Mouse (Mus musculus) liver, embryonic 15.5 days (tissue): ENCODE results near the gene Car9. TPM values are rescaled to one million over a fixed set of nuclear protein-coding genes. Genes with fewer than 3 reads are reported as not detected.
"Not testable (repeated sequence)": the region's sequence is repeated elsewhere in the genome, so short reads cannot be mapped to it uniquely, and the experiment has no call there.

Source experiments
- ATAC-seq: fragments of 200-750 bp; cut with Nextera tagmentation; 2 replicates; pipeline ENCODE4 v1.8.0; 2017; ENCODE audit warnings: moderate number of reproducible peaks, mild to moderate bottlenecking, moderate library complexity; ENCODE audit not compliant: insufficient read depth
- H3K27ac ChIP-seq: fragments of 300-500 bp; sonication (generic); replicated peaks from 2 replicates; pipeline ENCODE4 v1.5.1; 2015; ENCODE audit warnings: mild to moderate bottlenecking, inconsistent platforms
- H3K27me3 ChIP-seq: fragments of 300-500 bp; sonication (generic); 2 replicates; pipeline ENCODE4 v1.6.1; 2015; ENCODE audit warnings: mild to moderate bottlenecking, inconsistent platforms
- H3K36me3 ChIP-seq: fragments of 300-500 bp; sonication (generic); replicated peaks from 2 replicates; pipeline ENCODE4 v1.6.1; 2015; ENCODE audit warnings: moderate library complexity, mild to moderate bottlenecking, inconsistent platforms
- H3K4me1 ChIP-seq: fragments of 300-500 bp; sonication (generic); replicated peaks from 2 replicates; pipeline ENCODE4 v1.6.1; 2015; ENCODE audit warnings: inconsistent platforms
- H3K4me2 ChIP-seq: fragments of 300-500 bp; sonication (generic); 2 replicates; pipeline ENCODE4 v1.6.1; 2015; ENCODE audit warnings: moderate library complexity, mild to moderate bottlenecking, inconsistent platforms
- H3K4me3 ChIP-seq: fragments of 300-500 bp; sonication (generic); replicated peaks from 2 replicates; pipeline ENCODE4 v1.5.1; 2015; ENCODE audit warnings: mild to moderate bottlenecking, inconsistent platforms
- H3K9ac ChIP-seq: fragments of 300-500 bp; sonication (generic); 2 replicates; pipeline ENCODE4 v1.6.1; 2015; ENCODE audit warnings: moderate library complexity, mild to moderate bottlenecking, inconsistent platforms
- H3K9me3 ChIP-seq: fragments of 300-500 bp; sonication (generic); replicated peaks from 2 replicates; pipeline ENCODE4 v1.6.1; 2016; ENCODE audit warnings: inconsistent platforms
- WGBS: fragments of 180-500 bp; shearing (Covaris S2); methylation state at CpG from one replicate; pipeline ENCODE4 v1.1.7; 2015; ENCODE audit warnings: mixed read lengths; ENCODE audit not compliant: insufficient replicate concordance; 5-methylcytosine and 5-hydroxymethylcytosine counted together
- polyA plus RNA-seq: library from polyadenylated mRNA; unstranded; fragments of >200 nt; fragmentation: Nextera tagmentation; extraction: Ambion mirVana; gene quantifications from 2 replicates; pipeline ENCODE4 v1.2.1, GENCODE M21; 2015

Gene Car9
- polyA plus RNA-seq, 1 experiment from 2014 or later = 1.3 TPM

DNA sequence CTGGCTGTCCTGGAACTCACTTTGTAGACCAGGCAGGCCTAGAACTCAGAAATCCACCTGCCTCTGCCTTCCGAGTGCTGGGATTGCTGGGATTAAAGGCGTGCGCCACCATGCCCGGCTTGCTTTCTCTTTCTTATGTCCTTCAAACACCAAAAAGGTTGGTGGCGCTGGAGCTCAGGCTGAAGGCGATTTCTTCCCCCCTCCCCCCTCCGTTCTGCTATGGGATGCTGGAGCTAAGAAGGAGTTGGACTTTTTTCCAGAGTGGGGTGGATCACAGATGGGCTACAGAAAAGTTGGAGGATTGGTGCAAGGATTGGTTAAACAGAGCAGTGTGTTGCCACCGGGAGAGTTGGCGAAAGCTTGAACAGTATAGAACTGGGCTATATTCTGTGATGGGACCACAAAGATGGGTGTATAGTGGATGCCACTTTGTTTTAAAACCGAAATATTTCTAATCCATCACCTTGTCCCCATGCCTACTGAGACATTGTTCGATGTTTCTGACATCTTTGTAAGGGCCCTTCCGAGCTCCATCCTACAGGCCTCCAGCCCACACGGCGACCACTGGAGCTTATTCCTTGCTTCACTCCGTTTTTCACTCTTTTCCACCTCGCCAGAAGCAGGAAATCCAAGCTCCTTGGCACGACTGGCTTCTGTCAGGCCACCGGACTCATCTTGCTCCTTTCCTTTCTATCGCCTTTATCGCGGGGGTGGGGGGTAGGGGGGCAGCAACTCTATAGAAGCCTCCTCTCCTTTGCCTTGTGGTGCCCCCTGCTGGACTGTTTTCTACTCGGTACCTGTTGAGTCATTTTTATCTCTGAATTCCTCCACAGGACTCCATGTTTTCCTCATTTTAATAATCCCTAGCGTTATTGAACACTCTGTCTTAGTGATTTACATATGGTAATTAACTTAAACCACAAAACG lies 27.6 kb upstream of the Car9 start:
- Histone ChIP-seq H3K27me3 (peaks cover 8% of the 10 kb centered on the region; the same call in 1 of the 2 replicates), H3K4me1 (peaks cover 14% of the 10 kb centered on the region), H3K4me2 (peak overlapping the region; percentile 72), H3K36me3 (no peaks in the 10 kb centered on the region), H3K9ac (no peak overlapping the region), H3K4me3 (peak overlapping the region; percentile 57; the same call in 1 of the 2 replicates), H3K9me3 (no peaks in the 10 kb centered on the region), H3K27ac (no peak overlapping the region)
- no peak for ATAC-seq
- WGBS = 39% methylated on average over 24 of the region's 24 CpGs

DNA sequence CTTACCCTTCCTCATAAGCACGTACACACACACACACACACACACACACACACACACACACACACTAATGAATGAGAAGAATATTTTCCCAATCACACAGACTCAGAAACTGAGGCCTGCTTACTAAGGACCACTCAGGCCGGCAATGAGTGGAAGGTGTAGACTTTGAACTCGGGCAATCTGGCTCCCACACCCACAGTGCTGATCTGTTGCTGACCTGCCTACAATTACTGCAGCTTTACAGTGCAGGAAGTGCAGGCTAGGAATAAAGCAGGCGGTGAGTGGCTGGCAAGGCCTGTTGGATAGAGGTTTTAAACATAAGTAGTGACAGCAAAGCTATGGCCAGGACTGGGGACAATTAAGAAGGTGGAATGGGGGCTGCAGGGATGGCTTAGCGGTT lies 25.8 kb upstream of the Car9 start:
- H3K4me2 ChIP-seq = no peak overlapping the region
- ATAC-seq = no peak
- H3K4me1 ChIP-seq = peaks cover 14% of the 10 kb centered on the region
- H3K9me3 ChIP-seq = no peaks in the 10 kb centered on the region
- no peak overlapping the region for H3K27ac ChIP-seq
- peaks cover 8% of the 10 kb centered on the region; the same call in 1 of the 2 replicates for H3K27me3 ChIP-seq
- no peaks in the 10 kb centered on the region for H3K36me3 ChIP-seq
- no peak overlapping the region for H3K4me3 ChIP-seq
- WGBS = 65% methylated on average over 5 of the region's 5 CpGs
- no peak overlapping the region for H3K9ac ChIP-seq

DNA sequence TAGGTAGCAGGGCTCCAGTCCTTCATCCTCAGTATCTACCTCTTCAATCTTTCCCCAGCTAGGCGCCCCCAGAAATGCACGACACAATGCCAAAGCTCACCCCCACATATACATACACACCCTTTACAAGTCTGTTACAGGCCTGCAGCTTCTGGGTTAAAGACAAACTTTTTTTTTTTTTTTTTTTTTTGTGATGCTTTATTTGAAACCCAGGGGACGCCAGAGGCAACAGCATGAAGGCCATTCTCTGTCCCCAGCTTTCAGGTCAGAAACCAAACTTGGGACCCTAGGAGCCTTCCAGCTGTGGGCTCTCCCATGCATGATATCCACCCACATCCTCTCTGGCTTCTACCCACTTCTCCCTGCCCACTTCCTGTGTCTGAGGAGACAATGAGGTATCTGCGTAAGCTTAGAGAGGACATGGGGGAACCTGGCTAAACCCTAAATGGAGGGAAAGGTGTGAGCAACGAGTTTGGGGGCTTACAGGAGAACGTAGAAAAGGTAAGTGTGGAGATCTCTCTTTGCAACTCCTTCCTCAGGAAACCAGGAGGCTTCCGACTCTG lies 24.8 kb upstream of the Car9 start:
- no peaks in the 10 kb centered on the region for H3K9me3 ChIP-seq
- H3K4me3 ChIP-seq = no peak overlapping the region
- peaks cover 14% of the 10 kb centered on the region for H3K4me1 ChIP-seq
- H3K4me2 ChIP-seq = no peak overlapping the region
- 35% methylated on average over 7 of the region's 7 CpGs for WGBS
- H3K27me3 ChIP-seq = peaks cover 8% of the 10 kb centered on the region; the same call in 1 of the 2 replicates
- ATAC-seq = no peak
- H3K27ac ChIP-seq = no peak overlapping the region
- no peak overlapping the region for H3K9ac ChIP-seq
- H3K36me3 ChIP-seq = no peaks in the 10 kb centered on the region

DNA sequence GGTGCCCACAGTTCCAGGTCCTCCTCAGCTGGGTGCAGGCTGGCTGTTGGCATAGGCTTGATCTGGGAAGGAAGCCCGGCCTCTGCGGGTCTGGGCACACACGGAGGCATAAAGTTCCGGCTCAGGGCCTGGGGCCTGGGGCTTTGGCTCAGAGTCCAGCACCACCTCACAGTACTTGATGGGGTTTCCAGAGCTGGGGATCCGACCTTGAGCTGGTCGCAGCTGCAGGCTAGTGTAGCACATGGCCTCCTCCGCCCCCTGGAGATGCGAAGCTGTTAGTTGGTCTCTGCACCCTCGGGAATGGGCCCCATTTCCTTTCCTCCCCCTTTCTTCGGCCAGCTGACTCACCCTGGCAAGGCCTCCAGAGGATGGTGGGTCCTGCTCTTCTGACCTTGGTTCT lies 24.2 kb upstream of the Car9 start:
- Histone ChIP-seq H3K4me2 (no peak overlapping the region), H3K36me3 (no peaks in the 10 kb centered on the region), H3K9me3 (no peaks in the 10 kb centered on the region), H3K4me1 (peaks cover 14% of the 10 kb centered on the region), H3K27ac (no peak overlapping the region), H3K4me3 (no peak overlapping the region), H3K9ac (no peak overlapping the region), H3K27me3 (peaks cover 8% of the 10 kb centered on the region; the same call in 1 of the 2 replicates)
- 54% methylated on average over 10 of the region's 10 CpGs for WGBS
- no peak for ATAC-seq

DNA sequence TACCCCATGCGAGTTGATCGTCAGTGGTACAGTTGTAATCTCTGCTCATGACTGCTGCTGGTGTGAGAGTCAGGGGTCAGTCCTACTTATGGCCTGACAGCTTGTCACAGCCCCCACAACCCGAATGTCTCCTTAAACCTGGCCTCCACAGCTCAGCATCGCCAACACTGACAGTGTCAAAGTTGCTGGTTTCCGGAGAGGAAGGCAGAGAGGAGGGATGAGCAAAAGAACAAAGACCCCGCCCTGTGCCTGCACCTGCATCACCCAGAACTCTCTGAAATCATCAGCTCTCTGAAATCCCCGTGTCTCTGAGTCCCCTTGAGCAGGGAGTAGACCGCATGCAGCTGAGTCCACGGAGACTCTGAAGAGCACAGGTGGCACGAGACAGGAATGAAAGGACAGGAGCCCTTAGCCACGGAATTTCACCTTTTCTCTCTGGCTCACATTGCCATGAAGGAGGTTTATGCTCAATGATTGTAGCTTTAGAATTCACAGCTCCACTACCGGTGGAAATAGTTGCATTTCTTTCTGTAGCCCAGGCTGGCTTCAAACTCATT lies 23.2 kb upstream of the Car9 start, which contains the start of gene Sit1:
TSS of gene Sit1 (minus strand) at position 200 of the 557 bp plus-strand sequence.
- H3K4me3 ChIP-seq = no peak within 1 kb of the TSS
- no peak within 1 kb of the TSS for H3K4me2 ChIP-seq
- H3K4me1 ChIP-seq = peaks cover 7% of the 10 kb centered on the region
- H3K9me3 ChIP-seq = no peaks in the 10 kb centered on the region
- 48% methylated on average over 12 of the region's 12 CpGs for WGBS
- H3K9ac ChIP-seq = no peak within 1 kb of the TSS
- ATAC-seq = no peak
- H3K27ac ChIP-seq = no peak within 1 kb of the TSS
- no peaks in the 10 kb centered on the region for H3K36me3 ChIP-seq
- peaks cover 8% of the 10 kb centered on the region; the same call in 1 of the 2 replicates for H3K27me3 ChIP-seq

DNA sequence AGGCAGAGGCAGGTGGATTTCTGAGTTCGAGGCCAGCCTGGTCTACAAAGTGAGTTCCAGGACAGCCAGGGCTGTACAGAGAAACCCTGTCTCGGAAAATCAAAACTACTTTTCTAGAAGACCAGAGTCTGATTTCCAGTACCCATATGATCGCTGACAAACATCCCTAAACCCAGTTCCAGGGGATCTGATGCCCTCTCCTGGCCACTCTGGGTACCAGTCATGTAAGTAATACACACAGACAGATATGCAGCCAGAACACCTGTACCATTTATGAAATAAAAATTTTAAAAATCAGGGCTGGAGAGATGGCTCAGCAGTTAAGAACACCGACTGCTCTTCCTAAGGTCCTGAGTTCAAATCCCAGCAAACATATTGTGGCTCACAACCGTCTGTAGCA lies 21.1 kb upstream of the Car9 start:
- H3K27ac ChIP-seq, H3K36me3 ChIP-seq, H3K9ac ChIP-seq, H3K4me3 ChIP-seq, H3K9me3 ChIP-seq, H3K27me3 ChIP-seq, H3K4me1 ChIP-seq, H3K4me2 ChIP-seq, ATAC-seq: not testable (repeated sequence)
- WGBS = 68% methylated on average over 5 of the region's 5 CpGs

DNA sequence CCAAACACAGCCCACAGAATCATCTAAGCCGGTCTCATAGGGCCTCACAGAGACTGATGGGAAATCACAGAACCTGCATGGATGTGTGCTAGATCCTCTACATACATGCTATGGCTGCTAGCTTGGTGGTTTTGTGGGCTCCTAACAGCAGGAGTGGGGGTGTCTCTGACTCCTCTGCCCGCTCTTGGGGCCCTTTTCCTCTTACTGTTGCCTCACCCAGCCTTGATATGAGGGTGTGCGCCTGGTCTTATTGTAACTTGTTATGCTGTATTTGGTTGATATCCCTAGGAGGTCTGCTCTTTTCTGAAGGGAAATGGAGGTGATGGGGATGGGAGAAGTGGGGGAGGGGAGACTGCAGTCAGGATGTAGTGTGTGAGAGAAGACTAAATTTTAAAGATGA lies 17.2 kb upstream of the Car9 start:
- H3K27ac ChIP-seq = no peak overlapping the region
- WGBS = 71% methylated on average over 3 of the region's 3 CpGs
- no peak overlapping the region for H3K4me3 ChIP-seq
- H3K9ac ChIP-seq = no peak overlapping the region
- no peaks in the 10 kb centered on the region for H3K27me3 ChIP-seq
- H3K36me3 ChIP-seq = no peaks in the 10 kb centered on the region
- peaks cover 34% of the 10 kb centered on the region for H3K4me1 ChIP-seq
- H3K9me3 ChIP-seq = no peaks in the 10 kb centered on the region
- ATAC-seq = no peak
- no peak overlapping the region for H3K4me2 ChIP-seq

DNA sequence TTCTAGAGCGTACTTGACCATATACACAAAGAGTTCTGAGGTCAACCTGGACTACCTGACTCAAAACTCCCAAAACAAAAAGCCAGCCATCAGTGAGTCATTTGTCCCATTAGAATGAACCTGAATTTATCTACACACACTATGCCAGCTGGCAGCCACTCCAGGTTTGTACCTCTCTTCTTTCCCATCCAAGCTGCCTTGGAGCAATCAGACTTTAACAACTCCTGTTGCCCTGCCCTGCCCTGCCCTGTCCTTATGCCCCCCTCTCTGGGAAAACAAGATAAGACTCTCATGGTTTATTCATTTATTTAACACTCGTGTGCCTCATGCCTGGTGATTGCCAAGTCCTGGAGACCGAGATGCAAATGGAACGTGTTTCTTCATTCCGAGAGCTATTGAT lies 16.0 kb upstream of the Car9 start:
- H3K4me2 ChIP-seq = 0 out of 2 replicates have a peak overlapping the region, but pooled peaks have one; percentile 29
- no peaks in the 10 kb centered on the region for H3K27me3 ChIP-seq
- peaks cover 7% of the 10 kb centered on the region for H3K36me3 ChIP-seq
- ATAC-seq = no peak
- H3K4me3 ChIP-seq = no peak overlapping the region
- 46% methylated on average over 5 of the region's 5 CpGs for WGBS
- H3K9me3 ChIP-seq = no peaks in the 10 kb centered on the region
- H3K4me1 ChIP-seq = peaks cover 46% of the 10 kb centered on the region
- H3K27ac ChIP-seq = peak overlapping the region; percentile 29; the same call in 1 of the 2 replicates
- no peak overlapping the region for H3K9ac ChIP-seq

DNA sequence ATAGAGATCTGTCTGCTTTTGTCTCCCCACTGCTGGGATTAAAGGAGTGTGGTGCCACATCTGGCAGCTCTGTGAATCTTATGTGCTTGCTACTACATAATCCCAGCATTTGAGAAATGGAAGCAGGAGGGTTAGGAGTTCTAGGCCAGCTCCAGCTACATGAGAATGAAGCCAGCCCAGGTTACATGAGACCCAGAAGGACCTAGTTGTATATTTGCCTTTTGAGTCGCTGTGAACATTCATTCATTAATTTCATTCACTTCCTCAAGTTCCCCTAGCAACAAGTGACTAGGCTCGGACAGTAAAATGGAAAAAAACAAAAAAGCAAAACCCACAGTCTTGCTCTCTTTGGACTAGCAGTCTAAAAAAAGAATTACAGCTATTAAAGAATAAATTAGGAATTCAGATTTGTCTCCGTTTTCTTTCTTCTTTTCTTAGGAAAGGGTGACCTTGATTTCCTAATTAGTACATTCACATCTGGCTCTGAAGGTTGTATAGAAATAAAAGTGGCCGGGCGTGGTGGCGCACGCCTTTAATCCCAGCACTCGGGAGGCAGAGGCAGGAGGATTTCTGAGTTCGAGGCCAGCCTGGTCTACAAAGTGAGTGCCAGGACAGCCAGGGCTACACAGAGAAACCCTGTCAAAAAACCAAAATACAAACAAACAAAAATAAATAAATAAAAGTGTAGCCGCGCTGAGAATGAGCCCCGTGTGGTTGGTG lies 14.5 kb upstream of the Car9 start:
- no peaks in the 10 kb centered on the region for H3K27me3 ChIP-seq
- peaks cover 21% of the 10 kb centered on the region for H3K36me3 ChIP-seq
- peak overlapping the region; percentile 89 for H3K4me2 ChIP-seq
- no peak overlapping the region for H3K9ac ChIP-seq
- ATAC-seq = no peak; the same call in 1 of the 2 replicates
- H3K27ac ChIP-seq = peak overlapping the region; percentile 87
- H3K4me1 ChIP-seq = peaks cover 59% of the 10 kb centered on the region
- H3K4me3 ChIP-seq = peak overlapping the region; percentile 82
- WGBS = 40% methylated on average over 12 of the region's 12 CpGs
- no peaks in the 10 kb centered on the region for H3K9me3 ChIP-seq

DNA sequence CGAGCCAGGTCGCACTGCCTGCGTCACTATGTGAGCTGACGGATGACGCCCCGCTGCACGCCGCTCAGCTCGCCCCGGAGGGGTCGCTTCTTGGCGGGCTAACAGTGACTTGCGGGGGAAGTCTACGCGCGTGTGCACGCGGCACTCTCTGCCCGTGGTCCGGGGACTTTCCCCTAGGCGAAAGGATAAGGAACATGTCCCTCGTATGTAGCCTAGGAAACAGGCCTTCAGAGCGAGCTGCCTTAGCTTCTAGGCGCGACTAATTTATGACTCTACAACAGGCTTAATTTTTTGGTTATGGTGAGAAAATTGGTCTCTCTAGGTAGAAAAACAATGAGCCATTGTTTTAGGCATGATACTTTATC lies 14.0 kb upstream of the Car9 start, which contains the start of gene Ccdc107:
TSS of gene Ccdc107 (plus strand) at position 80 of the 365 bp plus-strand sequence.
- Histone ChIP-seq H3K27me3 (no peaks in the 10 kb centered on the region), H3K36me3 (peaks cover 27% of the 10 kb centered on the region), H3K4me3 (peak within 1 kb of the TSS; percentile 82), H3K4me2 (peak within 1 kb of the TSS; percentile 89), H3K4me1 (peaks cover 64% of the 10 kb centered on the region), H3K9me3 (no peaks in the 10 kb centered on the region), H3K27ac (peak within 1 kb of the TSS; percentile 87), H3K9ac (peak within 1 kb of the TSS; percentile 85)
- WGBS = under 1% methylated on average over 25 of the region's 25 CpGs
- peak; percentile 98 for ATAC-seq
